Mouse (Mus musculus): ENCODE data around the gene Cdk19. TPM values are rescaled to one million over a fixed set of nuclear protein-coding genes. Genes with fewer than 3 reads are reported as not detected.
"Not testable (repeated sequence)": the region's sequence is repeated elsewhere in the genome, so short reads cannot be mapped to it uniquely, and the experiment has no call there.

Gene Cdk19
- polyA plus RNA-seq, 1 experiment from 2014 or later = 12.0 TPM

GRCm38 (mm10) chr10:40500723-40501245 is 161.4 kb downstream of the Cdk19 start:
- H3K27ac ChIP-seq (replicated peaks) = no peak overlapping the region
- no peaks in the 10 kb centered on the region for H3K27me3 ChIP-seq
- H3K4me1 ChIP-seq = peaks cover 7% of the 10 kb centered on the region
- WGBS = 89% methylated on average over 7 of the region's 7 CpGs
- no peak overlapping the region for H3K4me2 ChIP-seq (replicated peaks)
- H3K9me3 ChIP-seq = no peaks in the 10 kb centered on the region
- no peak overlapping the region for H3K9ac ChIP-seq (replicated peaks)
- H3K36me3 ChIP-seq = no peaks in the 10 kb centered on the region
- ATAC-seq (ENCODE audit: low FRiP score, low read depth) = no peak
- H3K4me3 ChIP-seq = no peak overlapping the region

GRCm38 (mm10) chr10:40502734-40503133 is 163.4 kb downstream of the Cdk19 start:
- WGBS = 96% methylated on average over 2 of the region's 3 CpGs
- H3K4me1 ChIP-seq = peaks cover 7% of the 10 kb centered on the region
- no peak for ATAC-seq (ENCODE audit: low FRiP score, low read depth)

GRCm38 (mm10) chr10:40510356-40510755 is 171.0 kb downstream of the Cdk19 start:
- Histone ChIP-seq H3K27me3 (no peaks in the 10 kb centered on the region), H3K4me1 (no peaks in the 10 kb centered on the region), H3K27ac (replicated peaks) (no peak overlapping the region), H3K9ac (replicated peaks) (no peak overlapping the region), H3K4me3 (no peak overlapping the region), H3K4me2 (replicated peaks) (no peak overlapping the region), H3K36me3 (no peaks in the 10 kb centered on the region), H3K9me3 (no peaks in the 10 kb centered on the region)
- 86% methylated on average over 5 of the region's 5 CpGs for WGBS
- no peak for ATAC-seq (ENCODE audit: low FRiP score, low read depth)

More at GRCm38 (mm10) chr10:40502734-40503133, 163.4 kb downstream of the Cdk19 start:
- no peaks in the 10 kb centered on the region for H3K9me3 ChIP-seq
- H3K27me3 ChIP-seq = no peaks in the 10 kb centered on the region
- no peak overlapping the region for H3K4me2 ChIP-seq (replicated peaks)
- H3K4me3 ChIP-seq = no peak overlapping the region
- no peak overlapping the region for H3K27ac ChIP-seq (replicated peaks)
- H3K9ac ChIP-seq (replicated peaks) = no peak overlapping the region
- no peaks in the 10 kb centered on the region for H3K36me3 ChIP-seq

- no peaks in the 10 kb centered on the region for H3K4me1 ChIP-seq
These were observed 171.9 kb downstream of the Cdk19 start for GRCm38 (mm10) chr10:40511221-40511677.

GRCm38 (mm10) chr10:40512185-40512584 is 172.8 kb downstream of the Cdk19 start:
- Histone ChIP-seq H3K9ac (replicated peaks) (no peak overlapping the region), H3K4me1 (peaks cover 4% of the 10 kb centered on the region; the same call in 1 of the 2 replicates), H3K27me3 (no peaks in the 10 kb centered on the region), H3K36me3 (no peaks in the 10 kb centered on the region), H3K4me2 (replicated peaks) (no peak overlapping the region), H3K9me3 (no peaks in the 10 kb centered on the region), H3K4me3 (no peak overlapping the region), H3K27ac (replicated peaks) (no peak overlapping the region)
- ATAC-seq (ENCODE audit: low FRiP score, low read depth) = no peak
- 92% methylated on average over 6 of the region's 6 CpGs for WGBS

More at GRCm38 (mm10) chr10:40511221-40511677, 171.9 kb downstream of the Cdk19 start:
- Histone ChIP-seq H3K27ac (replicated peaks) (no peak overlapping the region), H3K9ac (replicated peaks) (no peak overlapping the region), H3K27me3 (no peaks in the 10 kb centered on the region), H3K36me3 (no peaks in the 10 kb centered on the region), H3K4me2 (replicated peaks) (no peak overlapping the region), H3K9me3 (no peaks in the 10 kb centered on the region), H3K4me3 (no peak overlapping the region)
- no peak for ATAC-seq (ENCODE audit: low FRiP score, low read depth)
- WGBS = 94% methylated on average over 8 of the region's 8 CpGs

- H3K4me2 ChIP-seq (replicated peaks); H3K4me1 ChIP-seq; H3K27me3 ChIP-seq; H3K36me3 ChIP-seq; H3K9ac ChIP-seq (replicated peaks); H3K9me3 ChIP-seq; H3K27ac ChIP-seq (replicated peaks); H3K4me3 ChIP-seq; ATAC-seq (ENCODE audit: low FRiP score, low read depth): not testable (repeated sequence)
- 93% methylated on average over 7 of the region's 7 CpGs for WGBS
These were observed 173.6 kb downstream of the Cdk19 start for GRCm38 (mm10) chr10:40512996-40513395.

- WGBS = 87% methylated on average over 5 of the region's 5 CpGs
- H3K9ac ChIP-seq (replicated peaks) = no peak overlapping the region
- H3K27ac ChIP-seq (replicated peaks) = no peak overlapping the region
- no peaks in the 10 kb centered on the region for H3K9me3 ChIP-seq
- H3K27me3 ChIP-seq = no peaks in the 10 kb centered on the region
- peaks cover 4% of the 10 kb centered on the region; the same call in 1 of the 2 replicates for H3K4me1 ChIP-seq
- ATAC-seq (ENCODE audit: low FRiP score, low read depth) = no peak
- no peak overlapping the region for H3K4me3 ChIP-seq
- H3K4me2 ChIP-seq (replicated peaks) = no peak overlapping the region
- no peaks in the 10 kb centered on the region for H3K36me3 ChIP-seq
These were observed 175.9 kb downstream of the Cdk19 start for GRCm38 (mm10) chr10:40515225-40515681.

GRCm38 (mm10) chr10:40516421-40516820 is 177.1 kb downstream of the Cdk19 start:
- Histone ChIP-seq H3K4me1 (peaks cover 9% of the 10 kb centered on the region), H3K27me3 (no peaks in the 10 kb centered on the region), H3K4me3 (no peak overlapping the region), H3K27ac (replicated peaks) (no peak overlapping the region), H3K36me3 (no peaks in the 10 kb centered on the region), H3K4me2 (replicated peaks) (no peak overlapping the region), H3K9me3 (no peaks in the 10 kb centered on the region), H3K9ac (replicated peaks) (no peak overlapping the region; the same call in 1 of the 2 replicates)
- 34% methylated on average over 4 of the region's 4 CpGs for whole genome bisulfite sequencing
- no peak for ATAC-seq (ENCODE audit: low FRiP score, low read depth)

GRCm38 (mm10) chr10:40519586-40519985 is 180.2 kb downstream of the Cdk19 start:
- ATAC-seq (ENCODE audit: low FRiP score, low read depth) = no peak
- no peaks in the 10 kb centered on the region for H3K27me3 ChIP-seq
- no peaks in the 10 kb centered on the region for H3K9me3 ChIP-seq
- no peak overlapping the region for H3K4me2 ChIP-seq (replicated peaks)
- no peak overlapping the region for H3K4me3 ChIP-seq
- no peak overlapping the region for H3K27ac ChIP-seq (replicated peaks)
- 88% methylated on average over 4 of the region's 4 CpGs for WGBS
- H3K9ac ChIP-seq (replicated peaks) = no peak overlapping the region
- H3K4me1 ChIP-seq = peaks cover 19% of the 10 kb centered on the region
- H3K36me3 ChIP-seq = no peaks in the 10 kb centered on the region

- H3K4me2 ChIP-seq (replicated peaks) = peak overlapping the region; percentile 29
- H3K27ac ChIP-seq (replicated peaks) = peak overlapping the region; percentile 42
- 7% methylated on average over 12 of the region's 12 CpGs for WGBS
- no peak overlapping the region for H3K4me3 ChIP-seq
- H3K9ac ChIP-seq (replicated peaks) = 0 out of 2 replicates have a peak overlapping the region, but pooled peaks have one; percentile 28
- ATAC-seq (ENCODE audit: low FRiP score, low read depth) = peak; percentile 72
- H3K27me3 ChIP-seq = no peaks in the 10 kb centered on the region
- no peaks in the 10 kb centered on the region for H3K9me3 ChIP-seq
- H3K4me1 ChIP-seq = peaks cover 16% of the 10 kb centered on the region
- H3K36me3 ChIP-seq = no peaks in the 10 kb centered on the region
These were observed 182.2 kb downstream of the Cdk19 start for GRCm38 (mm10) chr10:40521579-40521978.

- H3K36me3 ChIP-seq = no peaks in the 10 kb centered on the region
- WGBS = 72% methylated on average over 7 of the region's 7 CpGs
- no peaks in the 10 kb centered on the region for H3K9me3 ChIP-seq
These were observed 184.1 kb downstream of the Cdk19 start for GRCm38 (mm10) chr10:40523312-40523975.

GRCm38 (mm10) chr10:40524032-40524806 is 184.9 kb downstream of the Cdk19 start:
- no peak overlapping the region for H3K4me2 ChIP-seq (replicated peaks)
- peaks cover 15% of the 10 kb centered on the region for H3K4me1 ChIP-seq
- no peak overlapping the region for H3K4me3 ChIP-seq
- no peaks in the 10 kb centered on the region for H3K36me3 ChIP-seq
- no peaks in the 10 kb centered on the region; the same call in 1 of the 2 replicates for H3K27me3 ChIP-seq
- no peak overlapping the region for H3K9ac ChIP-seq (replicated peaks)
- H3K9me3 ChIP-seq = no peaks in the 10 kb centered on the region
- no peak for ATAC-seq (ENCODE audit: low FRiP score, low read depth)
- 82% methylated on average over 9 of the region's 9 CpGs for WGBS
- no peak overlapping the region for H3K27ac ChIP-seq (replicated peaks)

More at GRCm38 (mm10) chr10:40523312-40523975, 184.1 kb downstream of the Cdk19 start:
- no peak overlapping the region for H3K4me3 ChIP-seq
- no peaks in the 10 kb centered on the region; the same call in 1 of the 2 replicates for H3K27me3 ChIP-seq
- H3K27ac ChIP-seq (replicated peaks) = no peak overlapping the region
- H3K4me2 ChIP-seq (replicated peaks) = no peak overlapping the region
- H3K4me1 ChIP-seq = peaks cover 15% of the 10 kb centered on the region
- H3K9ac ChIP-seq (replicated peaks) = no peak overlapping the region
- no peak for ATAC-seq (ENCODE audit: low FRiP score, low read depth)
